Mouse (Mus musculus) gastrocnemius, adult 2 months (tissue): ENCODE data around the gene Ivl. TPM values are rescaled to one million over a fixed set of nuclear protein-coding genes. Genes with fewer than 3 reads are reported as not detected.

ENCODE experiments used
- DNase-seq: peaks from one replicate; pipeline ENCODE4 v3.0.0; 2022
- H3K27ac ChIP-seq: fragments of 200-600 bp; 2 replicates; pipeline ENCODE4 v1.8.1; 2022; ENCODE audit warnings: mild to moderate bottlenecking
- H3K4me3 ChIP-seq: fragments of 200-600 bp; 2 replicates; pipeline ENCODE4 v1.8.1; 2022; ENCODE audit warnings: mild to moderate bottlenecking, moderate library complexity
- CTCF ChIP-seq: fragments of 200-600 bp; IDR thresholded peaks from 2 replicates; pipeline ENCODE4 v1.8.1; 2022; ENCODE audit warnings: antibody characterized with exemption, mild to moderate bottlenecking, moderate library complexity
- intact Hi-C: fragments of 180-260 bp; cut with DNase I; formaldehyde crosslinking; loops from one replicate; pipeline ENCODE4 v1.15.1; 2025
- total RNA-seq, 2 experiments: library from RNA; stranded (reverse); gene quantifications; 2 replicates each; pipeline ENCODE4 v1.2.3; 2021

Ivl gene
- total RNA-seq, 2 experiments from 2014 or later = not detected

GRCm38 (mm10) chr3:92578652-92579413 lies 5.3 kb upstream of the Ivl start:
- H3K27ac ChIP-seq = no peak overlapping the region
- intact Hi-C loops = no loop called here
- H3K4me3 ChIP-seq = no peak overlapping the region
- no peak for DNase-seq
- TF ChIP-seq CTCF = no peak

DNA sequence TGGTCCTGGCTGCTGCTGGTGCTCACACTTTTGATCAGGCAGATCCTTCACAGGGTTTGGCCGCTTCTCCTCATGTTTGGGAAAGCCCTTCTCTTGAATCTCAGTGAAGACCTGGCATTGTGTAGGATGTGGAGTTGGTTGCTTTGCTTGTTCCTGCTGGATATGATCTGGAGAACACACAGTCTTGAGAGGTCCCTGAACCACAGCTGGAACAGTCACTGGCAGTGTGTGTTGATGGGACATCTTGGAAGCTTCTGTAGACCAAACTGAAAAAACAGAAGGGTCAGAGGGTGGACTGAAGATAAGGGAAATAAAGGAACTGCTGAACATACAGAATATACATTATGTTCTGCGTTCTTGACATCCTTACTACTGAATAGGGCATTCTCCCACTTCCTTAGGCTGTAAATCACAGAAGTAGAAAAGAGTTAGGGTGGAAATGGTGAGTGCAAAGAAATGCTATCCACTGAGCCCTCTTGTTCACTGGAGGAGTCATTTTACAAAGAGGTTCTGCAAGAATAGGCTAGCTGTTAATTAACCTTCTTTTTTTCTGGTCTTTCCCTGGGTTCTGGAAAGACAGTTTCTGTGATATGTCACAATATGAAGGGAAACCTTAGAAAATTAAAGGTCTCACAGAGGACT lies 900 bp downstream of the Ivl start:
- no peak for TF ChIP-seq CTCF
- no peak overlapping the region for H3K27ac ChIP-seq
- intact Hi-C loops = no loop called here

GRCm38 (mm10) chr3:92568752-92569151 lies 4.8 kb downstream of the Ivl start:
- TF ChIP-seq CTCF = no peak
- no peak overlapping the region for H3K27ac ChIP-seq
- intact Hi-C loops = no loop called here
- no peak overlapping the region for H3K4me3 ChIP-seq
- no peak for DNase-seq

More for the DNA sequence above, 900 bp downstream of the Ivl start:
- H3K4me3 ChIP-seq = no peak overlapping the region
- no peak for DNase-seq

GRCm38 (mm10) chr3:92565418-92565817 lies 8.1 kb downstream of the Ivl start:
- TF ChIP-seq CTCF = no peak
- no peak overlapping the region for H3K4me3 ChIP-seq
- no peak overlapping the region for H3K27ac ChIP-seq
- intact Hi-C loops = no loop called here
- DNase-seq = no peak

- intact Hi-C loops = no loop called here
- no peak within 1 kb of the TSS for H3K4me3 ChIP-seq
- no peak for TF ChIP-seq CTCF
- DNase-seq = no peak
- H3K27ac ChIP-seq = no peak within 1 kb of the TSS
Measured at GRCm38 (mm10) chr3:92534411-92534810, 39.1 kb downstream of the Ivl start, which contains the start of gene 2310046K23Rik. Gene 2310046K23Rik, minus strand, starts transcription at chr3:92534511.

Other genes starting within 250 kb of the Ivl start
- not detected for gene Sprr2d, start 234.6 kb downstream of the Ivl start, total RNA-seq
- gene Sprr2e, start 221.6 kb downstream of the Ivl start, total RNA-seq = not detected
- gene Sprr2f, start 208.5 kb downstream of the Ivl start, total RNA-seq = not detected
- gene Sprr2h, start 188.1 kb downstream of the Ivl start, total RNA-seq = not detected
- gene Sprr2i, start 165.7 kb downstream of the Ivl start, total RNA-seq = not detected
- gene Sprr2j-ps, start 155.7 kb downstream of the Ivl start, total RNA-seq = not detected
- 1 to 10 TPM; 2.6 to 6.5 TPM for gene Gm9774, start 144.3 kb downstream of the Ivl start, total RNA-seq
- gene Sprr2k, start 141.2 kb downstream of the Ivl start, total RNA-seq = not detected
- gene Sprr1b, start 134.9 kb downstream of the Ivl start, total RNA-seq = not detected
- gene Sprr3, start 115.0 kb downstream of the Ivl start, total RNA-seq = not detected
- gene Sprr1a, start 87.8 kb downstream of the Ivl start, total RNA-seq = not detected
- not detected for gene Sprr4, start 73.2 kb downstream of the Ivl start, total RNA-seq
- not detected for gene 2310046K23Rik, start 39.2 kb downstream of the Ivl start, total RNA-seq
- not detected for gene Smcp, start 15.3 kb upstream of the Ivl start, total RNA-seq
- not detected for gene 2210017I01Rik, start 33.8 kb upstream of the Ivl start, total RNA-seq
- not detected for gene Lce6a, start 47.9 kb upstream of the Ivl start, total RNA-seq
- not detected for gene Lce1a1, start 74.6 kb upstream of the Ivl start, total RNA-seq
- gene Lce1b, start 83.2 kb upstream of the Ivl start, total RNA-seq = not detected
- not detected for gene Lce1a2, start 96.6 kb upstream of the Ivl start, total RNA-seq
- not detected for gene Lce1c, start 105.5 kb upstream of the Ivl start, total RNA-seq
- not detected for gene Lce1d, start 113.5 kb upstream of the Ivl start, total RNA-seq
- not detected for gene Lce1e, start 135.3 kb upstream of the Ivl start, total RNA-seq
- gene Lce1f, start 146.6 kb upstream of the Ivl start, total RNA-seq = not detected
- not detected for gene Gm38119, start 165.4 kb upstream of the Ivl start, total RNA-seq
- not detected for gene Lce1g, start 178.6 kb upstream of the Ivl start, total RNA-seq
- not detected for gene Lce1h, start 191.3 kb upstream of the Ivl start, total RNA-seq
- not detected for gene Lce1i, start 205.2 kb upstream of the Ivl start, total RNA-seq
- gene Lce1j, start 216.8 kb upstream of the Ivl start, total RNA-seq = not detected
- gene Lce1k, start 234.2 kb upstream of the Ivl start, total RNA-seq = not detected